Mouse (Mus musculus) megakaryocyte, embryonic 14.5 days (primary cell): ENCODE measurements around the gene Il21r. TPM values are rescaled to one million over a fixed set of nuclear protein-coding genes. Genes with fewer than 3 reads are reported as not detected.

Experiments used
- H3K27me3 ChIP-seq: replicated peaks from 2 replicates; pipeline ENCODE3; 2012; ENCODE audit warnings: inconsistent platforms
- H3K36me3 ChIP-seq: replicated peaks from 2 replicates; pipeline ENCODE3; 2012; ENCODE audit warnings: low read length, inconsistent platforms, mixed read lengths
- H3K4me1 ChIP-seq: 2 replicates; pipeline ENCODE4 v1.6.1; 2012; ENCODE audit warnings: inconsistent platforms
- H3K4me3 ChIP-seq: replicated peaks from 2 replicates; pipeline ENCODE3; 2012; ENCODE audit warnings: moderate library complexity, mild to moderate bottlenecking, inconsistent platforms
- H3K9me3 ChIP-seq: 2 replicates; pipeline ENCODE4 v1.6.1; 2012; ENCODE audit warnings: inconsistent platforms
- FLI1 ChIP-seq: IDR thresholded peaks from 2 replicates; pipeline ENCODE4 v1.6.1; 2012; ENCODE audit warnings: low read length, inconsistent platforms, mixed read lengths
- GATA1 ChIP-seq: IDR thresholded peaks from 3 replicates; pipeline ENCODE4 v1.6.1; 2012; ENCODE audit warnings: mixed read lengths, low read length, inconsistent platforms, borderline replicate concordance
- polyA plus RNA-seq: library from polyadenylated mRNA; stranded (reverse); fragments of >175 nt; gene quantifications from 2 replicates; pipeline ENCODE4 v1.2.3, GENCODE M21; 2012; ENCODE audit warnings: low replicate concordance; ENCODE audit not compliant: insufficient read depth

The Il21r gene
- polyA plus RNA-seq, 1 experiment = 124 TPM

- TF ChIP-seq FLI1 (peak; percentile 87), GATA1 (no peak; the same call in 2 of the 3 replicates)
- H3K36me3 ChIP-seq = peaks cover 89% of the 10 kb centered on the region
- peaks cover 13% of the 10 kb centered on the region for H3K9me3 ChIP-seq
- no peaks in the 10 kb centered on the region for H3K27me3 ChIP-seq
- peaks cover 97% of the 10 kb centered on the region for H3K4me1 ChIP-seq
- H3K4me3 ChIP-seq = peak overlapping the region; percentile 93
Observed at GRCm38 (mm10) chr7:125630317-125630716, 27.1 kb downstream of the Il21r start.

GRCm38 (mm10) chr7:125630989-125631388 lies 27.8 kb downstream of the Il21r start:
- Histone ChIP-seq H3K4me3 (peak overlapping the region; percentile 93), H3K4me1 (peaks cover 97% of the 10 kb centered on the region), H3K27me3 (no peaks in the 10 kb centered on the region), H3K36me3 (peaks cover 87% of the 10 kb centered on the region), H3K9me3 (peaks cover 13% of the 10 kb centered on the region)
- TF ChIP-seq FLI1 = no peak
- no peak for TF ChIP-seq GATA1

- Histone ChIP-seq H3K9me3 (no peaks in the 10 kb centered on the region), H3K4me3 (peak overlapping the region; percentile 40), H3K4me1 (peaks cover 86% of the 10 kb centered on the region), H3K36me3 (peaks cover 65% of the 10 kb centered on the region), H3K27me3 (no peaks in the 10 kb centered on the region)
- TF ChIP-seq GATA1 (no peak), FLI1 (no peak)
Observed at GRCm38 (mm10) chr7:125637220-125638140, 34.3 kb downstream of the Il21r start.

- Histone ChIP-seq H3K36me3 (peaks cover 66% of the 10 kb centered on the region), H3K4me1 (peaks cover 86% of the 10 kb centered on the region), H3K27me3 (no peaks in the 10 kb centered on the region), H3K4me3 (peak overlapping the region; percentile 17), H3K9me3 (no peaks in the 10 kb centered on the region)
- TF ChIP-seq GATA1 = no peak
- TF ChIP-seq FLI1 = no peak
Observed at GRCm38 (mm10) chr7:125638376-125638775, 35.1 kb downstream of the Il21r start.

- Histone ChIP-seq H3K36me3 (peaks cover 66% of the 10 kb centered on the region), H3K9me3 (no peaks in the 10 kb centered on the region), H3K27me3 (no peaks in the 10 kb centered on the region), H3K4me1 (peaks cover 86% of the 10 kb centered on the region), H3K4me3 (peak overlapping the region; percentile 17)
- TF ChIP-seq GATA1 (no peak), FLI1 (no peak)
Observed at GRCm38 (mm10) chr7:125638870-125639386, 35.7 kb downstream of the Il21r start.

- peak overlapping the region; percentile 43 for H3K4me3 ChIP-seq
Observed at GRCm38 (mm10) chr7:125643880-125644279, 40.7 kb downstream of the Il21r start.

GRCm38 (mm10) chr7:125645413-125645812 lies 42.2 kb downstream of the Il21r start:
- TF ChIP-seq FLI1 (no peak), GATA1 (no peak)
- H3K4me1 ChIP-seq = peaks cover 65% of the 10 kb centered on the region
- no peaks in the 10 kb centered on the region for H3K9me3 ChIP-seq
- peaks cover 100% of the 10 kb centered on the region for H3K36me3 ChIP-seq
- H3K27me3 ChIP-seq = no peaks in the 10 kb centered on the region
- no peak overlapping the region for H3K4me3 ChIP-seq

More at GRCm38 (mm10) chr7:125643880-125644279, 40.7 kb downstream of the Il21r start:
- H3K27me3 ChIP-seq = no peaks in the 10 kb centered on the region
- no peaks in the 10 kb centered on the region for H3K9me3 ChIP-seq
- TF ChIP-seq GATA1 (no peak), FLI1 (no peak)
- H3K4me1 ChIP-seq = peaks cover 70% of the 10 kb centered on the region
- H3K36me3 ChIP-seq = peaks cover 100% of the 10 kb centered on the region

GRCm38 (mm10) chr7:125649013-125649412 lies 45.8 kb downstream of the Il21r start:
- H3K27me3 ChIP-seq = no peaks in the 10 kb centered on the region
- peaks cover 49% of the 10 kb centered on the region for H3K4me1 ChIP-seq
- H3K36me3 ChIP-seq = peaks cover 100% of the 10 kb centered on the region
- H3K4me3 ChIP-seq = no peak overlapping the region
- no peaks in the 10 kb centered on the region for H3K9me3 ChIP-seq
- TF ChIP-seq FLI1 (no peak), GATA1 (no peak)

GRCm38 (mm10) chr7:125657511-125657910 lies 54.3 kb downstream of the Il21r start:
- no peaks in the 10 kb centered on the region for H3K4me1 ChIP-seq
- peaks cover 99% of the 10 kb centered on the region for H3K36me3 ChIP-seq
- no peaks in the 10 kb centered on the region for H3K27me3 ChIP-seq
- TF ChIP-seq FLI1 = no peak
- no peak overlapping the region for H3K4me3 ChIP-seq
- no peaks in the 10 kb centered on the region for H3K9me3 ChIP-seq

GRCm38 (mm10) chr7:125663654-125664053 lies 60.4 kb downstream of the Il21r start:
- no peaks in the 10 kb centered on the region for H3K9me3 ChIP-seq
- TF ChIP-seq GATA1 (no peak), FLI1 (no peak)
- H3K4me3 ChIP-seq = no peak overlapping the region
- peaks cover 22% of the 10 kb centered on the region for H3K4me1 ChIP-seq
- H3K27me3 ChIP-seq = no peaks in the 10 kb centered on the region
- H3K36me3 ChIP-seq = peaks cover 99% of the 10 kb centered on the region
